Mouse (Mus musculus) lung, postnatal 4 days (tissue): ENCODE data around the gene AI413582.

Experiments used
- DNase-seq, 2 experiments: peaks; one replicate each; pipeline ENCODE4 v3.0.0; 2021

The AI413582 gene

GRCm38 (mm10) chr17:27565163-27565941 is at the start of gene AI413582:
Gene AI413582, minus strand, starts transcription at chr17:27565756.
- peak; percentile 96 to 99 for DNase-seq

DNA sequence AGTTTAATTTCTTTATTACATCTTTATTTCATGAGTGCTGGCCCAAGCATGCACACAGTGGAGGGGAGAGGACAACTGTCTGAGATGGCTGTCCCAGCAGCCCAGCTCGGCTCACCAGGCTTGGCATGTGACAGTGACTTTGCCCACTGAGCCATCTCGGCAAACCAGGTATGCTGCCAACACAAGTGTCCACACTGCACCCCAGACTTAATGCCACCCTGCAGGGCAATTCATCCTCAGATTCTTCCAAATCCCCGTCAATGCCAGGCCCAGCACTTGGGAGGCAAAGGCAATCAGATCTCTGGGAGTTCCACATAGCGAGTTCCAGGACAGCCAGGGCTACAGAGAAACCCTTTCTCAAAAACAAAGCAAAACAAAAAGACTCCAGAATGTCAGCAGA is 47.5 kb upstream of the AI413582 start:
- no peak for DNase-seq

DNA sequence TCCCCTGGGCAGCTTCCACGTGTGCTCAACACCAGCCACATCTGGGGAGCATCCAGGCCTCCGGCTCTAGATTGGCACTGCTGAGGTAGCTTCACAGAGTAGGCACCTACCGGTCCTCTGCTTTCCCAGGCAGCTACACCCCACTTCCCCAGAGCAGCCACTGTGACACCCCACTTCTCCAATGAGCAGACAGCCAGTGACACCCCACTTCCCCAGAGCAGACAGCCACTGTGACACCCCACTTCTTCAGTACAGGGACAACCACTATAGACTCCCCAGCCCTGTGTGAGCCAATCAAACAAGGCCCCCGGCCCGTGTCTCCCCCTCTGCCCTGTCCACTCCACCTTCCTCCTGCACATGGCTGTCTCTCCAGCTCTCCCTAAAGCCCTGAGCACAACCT is 46.4 kb upstream of the AI413582 start:
- no peak for DNase-seq

DNA sequence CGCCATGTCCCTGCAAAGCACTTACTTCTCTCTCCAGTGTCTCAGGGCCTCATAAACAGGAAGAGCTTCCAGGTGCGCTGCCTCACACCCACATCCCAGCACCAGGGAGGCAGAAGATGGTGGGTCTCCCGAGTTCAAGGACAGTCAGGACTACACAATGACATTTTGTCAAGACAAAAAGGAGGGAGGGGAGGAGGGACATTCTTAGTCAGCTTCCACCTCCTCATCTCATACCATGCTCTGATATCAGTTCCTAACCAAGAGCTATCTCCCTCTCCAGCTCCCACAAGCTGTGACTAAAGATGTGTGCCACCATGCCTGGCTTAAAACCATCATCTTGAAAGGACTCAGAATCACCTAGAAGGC is 45.9 kb upstream of the AI413582 start:
- DNase-seq, result no peak

- DNase-seq, result no peak
Measured at GRCm38 (mm10) chr17:27610679-27611518, 45.3 kb upstream of the AI413582 start.

DNA sequence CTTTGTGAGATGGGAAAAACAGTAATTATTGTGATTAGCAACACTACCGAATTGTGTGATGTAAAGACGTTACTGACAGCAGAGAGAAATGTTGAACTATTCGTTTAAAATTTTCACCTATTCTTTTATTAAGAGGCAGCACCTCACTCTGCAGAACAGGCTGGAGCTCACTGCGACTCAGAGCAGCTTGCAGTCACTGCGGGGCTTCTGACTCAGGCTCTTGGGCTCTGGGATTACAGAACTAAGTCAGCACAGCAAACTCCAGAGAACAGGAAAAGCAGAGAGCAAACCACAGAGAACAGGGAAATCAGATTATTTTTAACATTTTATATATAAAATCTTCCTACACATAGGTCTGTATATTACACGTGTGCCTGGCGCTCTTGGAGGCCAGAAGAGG is 44.0 kb upstream of the AI413582 start:
- DNase-seq, result no peak

GRCm38 (mm10) chr17:27603522-27604234 is 38.1 kb upstream of the AI413582 start:
- DNase-seq, result no peak

DNA sequence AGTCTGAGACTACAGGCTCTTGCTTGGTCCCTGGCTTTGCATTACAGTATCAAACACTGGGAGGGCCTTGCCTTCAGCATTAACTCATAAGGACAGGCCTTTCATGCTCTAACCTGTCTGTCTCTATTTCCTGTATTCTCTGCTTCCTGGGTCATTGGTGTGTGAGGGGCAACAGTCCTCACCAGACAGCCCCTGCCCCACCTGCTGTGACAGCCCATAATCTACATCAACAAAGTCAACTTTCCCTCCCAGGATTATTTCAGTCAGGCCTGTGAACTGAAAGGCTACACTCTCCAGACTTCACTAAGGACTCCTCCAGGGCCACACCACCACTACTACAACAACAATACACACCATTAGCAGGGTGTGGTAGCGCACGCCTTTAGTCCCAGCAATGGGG is 37.5 kb upstream of the AI413582 start:
- no peak for DNase-seq

DNA sequence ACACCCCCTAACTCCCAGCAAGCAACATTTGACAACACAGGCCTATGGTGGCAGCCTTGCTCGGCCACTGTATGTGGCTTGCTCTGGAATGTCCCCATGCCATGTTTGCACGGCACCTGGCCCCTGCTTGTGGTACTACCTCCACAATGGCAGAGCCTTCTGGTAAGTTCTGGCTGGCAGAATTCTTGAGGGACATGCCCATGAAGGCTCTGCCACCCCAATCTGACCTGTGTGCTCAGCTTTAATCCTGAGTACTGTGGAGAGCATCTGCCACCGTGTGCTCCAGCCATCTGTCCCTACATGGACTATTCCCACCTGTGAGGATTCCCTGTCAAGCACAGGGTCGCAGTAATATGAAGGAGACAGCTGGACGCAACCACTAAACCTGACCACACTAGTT is 35.3 kb upstream of the AI413582 start:
- no peak for DNase-seq

DNA sequence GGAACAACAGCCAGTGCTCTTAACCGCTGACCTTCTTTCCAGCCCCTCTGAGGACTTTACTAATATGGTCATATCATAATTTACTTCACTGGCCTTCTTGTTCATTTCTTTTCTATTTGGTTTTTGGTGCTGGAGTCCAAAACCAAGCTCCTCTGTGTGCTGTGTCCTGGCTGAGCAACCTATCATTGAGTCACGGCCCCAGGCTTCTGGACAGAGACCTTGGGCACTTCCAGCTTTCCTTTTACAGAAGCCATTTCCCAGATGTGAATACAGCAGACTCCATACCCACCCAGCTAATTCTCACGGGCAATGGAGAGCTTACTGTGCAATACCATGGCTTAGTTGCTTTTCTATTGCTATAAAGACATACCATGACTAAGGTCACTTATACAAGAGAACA is 34.7 kb upstream of the AI413582 start:
- no peak for DNase-seq

- DNase-seq, result no peak
Measured at GRCm38 (mm10) chr17:27596376-27597190, 31.0 kb upstream of the AI413582 start.

- no peak for DNase-seq
Measured at GRCm38 (mm10) chr17:27595659-27596375, 30.3 kb upstream of the AI413582 start.

DNA sequence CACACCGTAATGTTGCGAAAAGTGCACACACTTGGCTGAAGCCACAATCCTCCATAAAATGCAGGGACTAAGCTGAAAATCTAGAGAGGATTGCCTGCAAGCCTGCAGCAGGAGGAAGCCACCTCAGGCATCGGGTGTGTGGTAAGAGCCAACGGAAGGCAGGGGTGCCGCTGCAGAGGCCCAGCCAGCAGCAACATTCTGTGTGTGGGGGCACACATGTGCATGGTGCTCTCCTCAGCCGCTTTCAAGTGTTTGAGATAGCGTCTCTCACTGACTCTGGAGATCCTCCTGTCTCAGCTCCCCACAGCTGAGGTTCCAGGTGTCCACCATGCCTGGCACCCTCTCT is 27.0 kb upstream of the AI413582 start:
- no peak for DNase-seq

DNA sequence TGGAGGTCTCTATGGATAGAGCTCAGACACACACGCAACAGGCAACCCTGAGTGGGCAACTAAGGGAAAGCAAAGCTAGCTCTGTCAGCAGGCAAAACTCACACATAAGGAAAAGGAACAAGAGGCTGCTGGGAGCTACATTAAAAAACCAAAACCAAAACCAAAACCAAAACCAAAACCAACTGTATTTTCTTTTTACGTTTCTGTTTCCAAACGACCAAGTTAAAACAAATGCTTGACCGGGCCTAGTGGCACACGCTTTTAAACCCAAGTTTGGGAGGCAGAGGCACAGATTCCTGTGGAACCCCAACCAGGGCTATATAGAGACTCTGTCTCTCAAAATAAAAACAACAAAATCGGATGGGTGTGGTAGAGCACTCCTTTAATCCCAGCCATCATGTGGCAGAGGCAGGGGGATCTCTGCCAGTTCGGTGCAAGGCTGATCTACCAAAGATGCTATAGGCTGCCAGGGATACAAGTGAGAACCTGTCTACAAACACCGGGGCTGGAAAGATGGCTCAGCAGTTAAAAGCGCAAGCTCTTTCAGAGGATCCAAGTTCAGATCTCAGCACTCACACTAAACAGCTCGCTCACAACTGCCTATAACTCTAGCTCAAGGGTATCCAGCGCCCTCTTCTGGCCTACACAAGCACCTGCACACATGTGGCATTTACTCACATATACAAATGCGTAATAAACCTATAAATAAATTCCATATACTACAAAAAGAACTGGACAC is 26.4 kb upstream of the AI413582 start:
- DNase-seq, result no peak

- DNase-seq, result no peak
Measured at GRCm38 (mm10) chr17:27588231-27588630, 22.7 kb upstream of the AI413582 start.

GRCm38 (mm10) chr17:27587252-27587651 is 21.7 kb upstream of the AI413582 start:
- no peak for DNase-seq

- DNase-seq, result no peak
Measured at GRCm38 (mm10) chr17:27586661-27587060, 21.1 kb upstream of the AI413582 start.

DNA sequence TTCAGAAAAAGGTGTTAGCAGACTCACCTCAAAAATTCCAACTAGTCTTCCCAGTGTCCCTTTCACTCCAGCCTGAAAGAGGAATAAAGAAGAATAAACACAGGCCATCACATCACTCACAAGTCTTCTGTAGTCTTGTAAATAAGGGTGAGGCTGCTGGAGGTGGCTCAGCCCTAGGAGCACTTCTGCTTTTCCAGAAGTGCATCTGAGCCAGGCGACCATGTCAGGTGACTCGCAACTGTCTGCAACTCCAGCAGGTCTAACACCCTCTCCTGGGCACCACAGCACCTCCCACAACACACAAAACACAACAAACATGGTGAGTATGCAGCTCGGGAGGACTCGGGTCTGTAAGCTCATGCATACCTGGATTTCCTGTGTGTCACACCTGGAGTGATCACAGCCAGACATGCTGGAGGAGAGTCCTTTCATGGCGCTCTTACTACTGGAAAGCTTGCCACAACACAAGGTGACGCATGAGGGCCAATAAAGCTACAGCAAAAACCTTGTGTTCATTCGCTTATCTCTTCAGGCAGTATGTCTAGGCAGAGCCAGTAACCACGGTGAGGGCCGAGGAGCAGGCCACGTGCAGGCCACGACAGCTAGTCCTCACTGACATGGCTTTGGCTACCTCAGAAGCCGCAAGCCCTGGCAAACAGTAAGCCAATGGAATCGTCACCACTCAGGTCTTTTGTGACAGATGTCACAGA is 17.8 kb upstream of the AI413582 start:
- DNase-seq, result no peak

GRCm38 (mm10) chr17:27580392-27581068 is 15.0 kb upstream of the AI413582 start:
- no peak for DNase-seq

GRCm38 (mm10) chr17:27579816-27580215 is 14.3 kb upstream of the AI413582 start:
- no peak for DNase-seq
